Mouse (Mus musculus) myocyte (in vitro differentiated cells): Measurements from ENCODE around the gene Suox. TPM values are rescaled to one million over a fixed set of nuclear protein-coding genes. Genes with fewer than 3 reads are reported as not detected.

Experiments used
- H3K27me3 ChIP-seq: one replicate; pipeline ENCODE4 v1.6.1; 2011; ENCODE audit not compliant: control insufficient read depth, insufficient read depth, insufficient read length
- H3K36me3 ChIP-seq: one replicate; pipeline ENCODE4 v1.6.1; 2011; ENCODE audit not compliant: control insufficient read depth, insufficient read depth
- H3K4me2 ChIP-seq: one replicate; pipeline ENCODE4 v1.6.1; 2011; ENCODE audit warnings: low read depth, control low read depth
- H3K4me3 ChIP-seq: one replicate; pipeline ENCODE4 v1.5.1; 2011; ENCODE audit warnings: mild to moderate bottlenecking, control low read depth, moderate library complexity
- H3K79me2 ChIP-seq: one replicate; pipeline ENCODE4 v1.6.1; 2011; ENCODE audit not compliant: control insufficient read depth, insufficient read depth
- H3ac ChIP-seq: one replicate; pipeline ENCODE4 v1.6.1; 2011; ENCODE audit not compliant: control insufficient read depth, insufficient read length
- CEBPB ChIP-seq: IDR thresholded peaks from 2 replicates; pipeline ENCODE4 v1.6.1; 2011; ENCODE audit warnings: mild to moderate bottlenecking, moderate library complexity; ENCODE audit not compliant: poor library complexity, insufficient read depth, severe bottlenecking
- E2F4 ChIP-seq: IDR thresholded peaks from one replicate; pipeline ENCODE4 v1.6.1; 2011; ENCODE audit warnings: mild to moderate bottlenecking, control low read depth, moderate library complexity; ENCODE audit not compliant: insufficient read depth
- MAX ChIP-seq: IDR thresholded peaks from one replicate; pipeline ENCODE4 v1.6.1; 2011; ENCODE audit warnings: low read depth, mild to moderate bottlenecking, control low read depth
- MYOD1 ChIP-seq, 3 experiments: IDR thresholded peaks; one replicate each; pipeline ENCODE4 v1.6.1; 2011; ENCODE audit warnings: control low read depth in 2 of 3, low read depth in 2 of 3, mild to moderate bottlenecking in 2 of 3, moderate library complexity in 1 of 3; ENCODE audit not compliant: insufficient read length in 2 of 3, control insufficient read depth in 1 of 3
- MYOG ChIP-seq, 3 experiments: IDR thresholded peaks; one replicate each; pipeline ENCODE4 v1.6.1; 2011; ENCODE audit warnings: control low read depth in 2 of 3, low read depth in 2 of 3, mild to moderate bottlenecking in 2 of 3; ENCODE audit not compliant: insufficient read length in 2 of 3, control insufficient read depth in 1 of 3, insufficient read depth in 1 of 3
- POLR2A ChIP-seq: IDR thresholded peaks from one replicate; pipeline ENCODE4 v1.6.1; 2011; ENCODE audit warnings: low read depth, mild to moderate bottlenecking, control low read depth, moderate library complexity; ENCODE audit not compliant: insufficient read length
- POLR2AphosphoS2 ChIP-seq: IDR thresholded peaks from one replicate; pipeline ENCODE4 v1.6.1; 2011; ENCODE audit warnings: low read depth, control low read depth; ENCODE audit not compliant: insufficient read length
- REST ChIP-seq: IDR thresholded peaks from one replicate; pipeline ENCODE4 v1.6.1; 2011; ENCODE audit warnings: mild to moderate bottlenecking, control low read depth, moderate library complexity; ENCODE audit not compliant: insufficient read depth, insufficient read length
- SRF ChIP-seq: IDR thresholded peaks from one replicate; pipeline ENCODE4 v1.6.1; 2011; ENCODE audit warnings: low read depth; ENCODE audit not compliant: control insufficient read depth, insufficient read length
- TCF12 ChIP-seq: IDR thresholded peaks from one replicate; pipeline ENCODE4 v1.6.1; 2011; ENCODE audit warnings: mild to moderate bottlenecking, control low read depth; ENCODE audit not compliant: poor library complexity, insufficient read depth, severe bottlenecking
- TCF3 ChIP-seq: IDR thresholded peaks from one replicate; pipeline ENCODE4 v1.6.1; 2011; ENCODE audit warnings: low read depth, control low read depth; ENCODE audit not compliant: insufficient read length
- USF1 ChIP-seq: IDR thresholded peaks from one replicate; pipeline ENCODE4 v1.6.1; 2011; ENCODE audit warnings: low read depth, mild to moderate bottlenecking, control low read depth, moderate library complexity
- polyA plus RNA-seq: library from polyadenylated mRNA; unstranded; fragments of >200 nt; fragmentation: generic; extraction: Trizol; gene quantifications from one replicate; pipeline ENCODE4 v1.2.1, GENCODE M21; 2012; ENCODE audit warnings: missing spikeins

Gene Suox
- polyA plus RNA-seq, 1 experiment, result 23.3 TPM

DNA sequence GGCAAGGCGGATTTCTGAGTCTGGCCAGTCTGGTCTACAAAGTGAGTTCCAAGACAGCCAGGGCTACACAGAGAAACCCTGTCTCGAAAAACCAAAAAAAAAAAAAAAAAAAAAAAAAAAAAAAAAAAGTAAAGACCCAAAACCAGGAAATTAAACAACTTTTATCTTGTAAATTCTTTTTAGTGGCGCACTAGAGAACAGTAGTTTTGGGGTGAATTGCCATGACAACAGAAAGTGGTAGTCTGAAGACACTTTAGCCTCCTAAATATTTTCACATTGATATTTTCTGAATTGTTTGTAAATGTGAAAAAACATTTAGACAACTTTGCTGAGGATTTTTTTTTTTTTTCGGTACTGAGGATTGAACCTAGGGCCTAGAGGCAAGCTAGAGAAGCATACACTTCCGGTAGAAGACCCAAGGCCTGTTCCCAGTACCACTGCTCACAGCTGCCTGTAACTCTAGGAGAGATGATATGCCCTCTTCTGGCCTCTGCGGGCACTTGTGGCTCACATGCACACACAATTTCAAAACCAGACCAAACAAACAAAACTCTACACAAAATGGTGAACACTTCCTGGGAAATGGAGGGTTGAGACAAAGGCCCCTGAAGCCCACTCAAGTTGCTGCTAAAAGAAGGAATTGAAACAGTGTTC lies 23.3 kb upstream of the Suox start:
- H3K4me3 ChIP-seq, result peak overlapping the region; percentile 76
- H3ac ChIP-seq, result no peak overlapping the region
- peaks cover 31% of the 10 kb centered on the region for H3K79me2 ChIP-seq
- H3K4me2 ChIP-seq, result peak overlapping the region; percentile 74
- H3K36me3 ChIP-seq, result peaks cover 13% of the 10 kb centered on the region
- H3K27me3 ChIP-seq, result no peaks in the 10 kb centered on the region
- TF ChIP-seq TCF3 (no peak), USF1 (no peak), MAX (no peak), CEBPB (no peak), TCF12 (no peak), POLR2A (no peak), POLR2AphosphoS2 (no peak), MYOD1 (IDR thresholded peaks at IDR 0.05; ENCODE audit: control insufficient read depth in 1 of 3, insufficient read length in 2 of 3, low read depth in 2 of 3) (no peak), SRF (no peak), MYOG (IDR thresholded peaks at IDR 0.05; ENCODE audit: control insufficient read depth in 1 of 3, insufficient read depth in 1 of 3, insufficient read length in 2 of 3, low read depth in 2 of 3) (no peak), REST (no peak), E2F4 (no peak)

DNA sequence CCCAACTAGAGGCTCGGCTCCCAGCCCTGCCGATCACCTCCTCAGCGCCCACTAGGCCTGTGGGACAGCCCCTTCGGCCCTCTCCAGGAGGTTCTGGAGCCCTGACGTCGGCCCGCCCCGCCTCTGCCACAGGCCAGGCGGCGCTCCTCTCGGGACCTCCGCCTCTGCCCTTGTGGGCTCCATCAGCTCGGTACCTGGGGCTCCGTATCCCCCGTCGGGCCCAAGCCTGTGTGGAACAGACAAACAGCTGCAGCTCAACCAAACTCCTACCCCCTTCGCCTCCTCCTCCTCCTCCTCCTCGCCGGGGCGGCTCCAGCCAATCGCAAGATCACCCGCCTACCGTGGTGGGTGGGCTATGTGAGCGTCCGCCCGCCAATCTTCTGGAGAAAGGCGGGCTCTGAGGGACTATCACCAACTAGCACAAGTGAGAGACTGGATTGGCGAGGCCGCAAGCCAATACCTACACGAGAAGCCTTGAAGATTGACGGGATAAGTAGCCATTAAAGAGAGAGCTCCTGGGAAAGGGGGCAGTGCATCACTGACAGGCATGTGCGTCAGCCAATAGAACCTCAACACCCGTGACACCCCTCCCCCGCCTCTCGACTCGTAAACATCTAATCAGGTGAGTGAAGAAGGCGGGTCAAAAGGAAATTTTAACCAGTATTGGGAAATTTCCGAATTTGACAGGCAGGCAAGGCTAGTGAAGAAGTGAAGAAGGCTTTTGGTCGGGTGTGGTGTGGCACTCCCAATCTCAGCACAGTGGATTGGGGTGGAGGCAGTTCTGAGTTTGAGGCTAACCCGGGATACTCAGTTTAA lies 22.3 kb upstream of the Suox start, which contains the start of gene Rab5b:
Rab5b (minus strand) TSS at position 273 of the 816 bp plus-strand sequence.
- TF ChIP-seq SRF (peak; percentile 37), REST (no peak), USF1 (peak; percentile 50), TCF3 (no peak), CEBPB (0 out of 2 replicates have a peak, but pooled peaks have one; percentile 44), TCF12 (no peak), POLR2AphosphoS2 (peak; percentile 69), E2F4 (no peak), MYOG (IDR thresholded peaks at IDR 0.05; ENCODE audit: control insufficient read depth in 1 of 3, insufficient read depth in 1 of 3, insufficient read length in 2 of 3, low read depth in 2 of 3) (peak; percentile 6 to 80 (median 60)), MAX (no peak), POLR2A (peak; percentile 85), MYOD1 (IDR thresholded peaks at IDR 0.05; ENCODE audit: control insufficient read depth in 1 of 3, insufficient read length in 2 of 3, low read depth in 2 of 3) (peak in 2 of 3 experiments; percentile 63 to 76)
- H3K36me3 ChIP-seq, result peaks cover 3% of the 10 kb centered on the region

DNA sequence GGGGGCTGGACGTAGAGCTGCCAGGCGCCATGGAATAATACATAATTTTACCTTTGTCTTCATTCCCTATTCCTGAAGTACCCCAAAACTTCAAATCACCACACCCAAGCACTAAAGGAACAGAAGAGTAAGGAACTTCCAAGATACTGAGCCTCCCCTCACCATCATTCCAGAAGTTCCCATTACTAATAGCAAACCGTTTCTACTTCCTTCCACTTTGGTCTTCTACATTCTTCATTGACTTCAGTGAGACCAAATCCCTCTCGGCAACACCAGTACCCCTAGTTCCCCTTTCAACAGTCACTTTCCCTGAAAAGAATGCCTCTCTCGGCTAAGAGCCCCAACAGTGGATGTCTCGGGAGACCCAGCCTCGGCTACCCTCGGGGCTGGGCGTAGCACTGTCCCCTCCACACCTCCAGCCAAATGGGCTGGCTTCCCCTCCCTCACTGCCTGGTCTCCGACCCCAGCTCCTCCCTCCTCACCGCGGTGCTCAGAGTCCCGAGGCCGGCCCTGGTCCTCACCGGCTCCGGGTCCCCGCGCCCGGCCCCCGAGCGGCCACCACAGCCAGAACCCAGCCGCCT lies 21.6 kb upstream of the Suox start:
- no peak for TF ChIP-seq REST
- TF ChIP-seq CEBPB, result no peak
- TF ChIP-seq E2F4, result no peak
- no peak for TF ChIP-seq MYOD1 (IDR thresholded peaks at IDR 0.05; ENCODE audit: control insufficient read depth in 1 of 3, insufficient read length in 2 of 3, low read depth in 2 of 3)
- no peak for TF ChIP-seq POLR2A
- no peak for TF ChIP-seq POLR2AphosphoS2
- no peak for TF ChIP-seq MYOG (IDR thresholded peaks at IDR 0.05; ENCODE audit: control insufficient read depth in 1 of 3, insufficient read depth in 1 of 3, insufficient read length in 2 of 3, low read depth in 2 of 3)
- TF ChIP-seq MAX, result no peak
- TF ChIP-seq TCF12, result no peak
- no peak for TF ChIP-seq SRF
- no peak for TF ChIP-seq USF1
- TF ChIP-seq TCF3, result no peak
- peak overlapping the region; percentile 65 for H3ac ChIP-seq

More for the DNA sequence above, 22.3 kb upstream of the Suox start, which contains the start of gene Rab5b:
- H3K4me2 ChIP-seq, result peak within 1 kb of the TSS; percentile 78
- H3ac ChIP-seq, result peak within 1 kb of the TSS; percentile 65
- peaks cover 36% of the 10 kb centered on the region for H3K79me2 ChIP-seq
- H3K4me3 ChIP-seq, result peak within 1 kb of the TSS; percentile 76
- H3K27me3 ChIP-seq, result no peaks in the 10 kb centered on the region

GRCm38 (mm10) chr10:128674469-128675008 lies 666 bp upstream of the Suox start:
- H3K27me3 ChIP-seq, result no peaks in the 10 kb centered on the region
- peak overlapping the region; percentile 61 for H3K4me3 ChIP-seq
- H3K79me2 ChIP-seq, result no peaks in the 10 kb centered on the region
- H3K4me2 ChIP-seq, result peak overlapping the region; percentile 100
- H3K36me3 ChIP-seq, result peaks cover 7% of the 10 kb centered on the region
- TF ChIP-seq E2F4 (no peak), MYOG (IDR thresholded peaks at IDR 0.05; ENCODE audit: control insufficient read depth in 1 of 3, insufficient read depth in 1 of 3, insufficient read length in 2 of 3, low read depth in 2 of 3) (no peak), SRF (no peak), CEBPB (no peak), TCF12 (no peak), MYOD1 (IDR thresholded peaks at IDR 0.05; ENCODE audit: control insufficient read depth in 1 of 3, insufficient read length in 2 of 3, low read depth in 2 of 3) (no peak), TCF3 (no peak), POLR2AphosphoS2 (no peak), MAX (no peak), POLR2A (no peak), USF1 (no peak)
- peak overlapping the region; percentile 28 for H3ac ChIP-seq

More for the DNA sequence above, 21.6 kb upstream of the Suox start:
- peaks cover 36% of the 10 kb centered on the region for H3K79me2 ChIP-seq
- peak overlapping the region; percentile 76 for H3K4me3 ChIP-seq
- H3K4me2 ChIP-seq, result peak overlapping the region; percentile 78
- no peaks in the 10 kb centered on the region for H3K27me3 ChIP-seq
- no peaks in the 10 kb centered on the region for H3K36me3 ChIP-seq
